Mouse (Mus musculus) brain, embryonic 14.5 days (tissue): Measurements from ENCODE around the gene Snx7.
A peak's percentile ranks its signal among the peaks of the same experiment; 100 is the strongest.

Source experiments
- CTCF ChIP-seq: fragments of 200-500 bp; IDR thresholded peaks from 2 replicates; pipeline ENCODE4 v1.5.1; 2012; ENCODE audit warnings: inconsistent platforms, mild to moderate bottlenecking, moderate library complexity, borderline replicate concordance; ENCODE audit not compliant: insufficient read depth, insufficient read length; ENCODE audit errors: extremely low read depth
- POLR2A ChIP-seq: fragments of 200-500 bp; IDR thresholded peaks from 2 replicates; pipeline ENCODE4 v1.6.1; 2012; ENCODE audit warnings: mild to moderate bottlenecking, inconsistent platforms, borderline replicate concordance; ENCODE audit not compliant: poor library complexity, insufficient read depth, insufficient read length, severe bottlenecking; ENCODE audit errors: extremely low read depth

DNA sequence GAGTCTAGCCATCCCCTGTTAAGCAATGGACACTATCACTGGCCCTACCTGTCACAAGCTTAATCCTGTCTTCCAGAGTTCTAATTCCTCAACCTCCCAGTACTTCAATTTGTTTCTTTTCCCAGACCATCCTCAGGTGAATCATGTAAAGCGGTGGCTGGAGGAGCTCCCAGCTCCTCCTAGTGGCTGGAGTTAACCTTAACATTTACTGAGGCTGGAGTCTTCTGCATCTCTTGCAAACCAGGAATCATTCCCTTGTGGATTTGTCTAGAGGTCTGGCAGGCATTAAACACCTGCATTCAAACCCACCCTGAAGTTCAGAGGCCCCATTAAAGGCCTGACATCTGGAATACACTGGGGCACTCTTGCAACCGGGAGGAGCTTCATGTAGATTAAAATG, 117.1 kb downstream of the Snx7 start:
- TF ChIP-seq CTCF, result peak; percentile 49; the same call in 1 of the 2 replicates
- no peak for TF ChIP-seq POLR2A
